Mouse (Mus musculus) urinary bladder, postnatal 4 days (tissue): ENCODE measurements around the gene Pla2g12b.
"Not testable (repeated sequence)": the region's sequence is repeated elsewhere in the genome, so short reads cannot be mapped to it uniquely, and the experiment has no call there.

Source experiments
- DNase-seq, 2 experiments: peaks; one replicate each; pipeline ENCODE4 v3.0.0; 2021 to 2022; ENCODE audit warnings: low spot score in 2 of 2

The Pla2g12b gene

GRCm38 (mm10) chr10:59402899-59403792 is at the start of gene Pla2g12b:
Pla2g12b (plus strand) TSS chr10:59403660.
- no peak for DNase-seq

DNA sequence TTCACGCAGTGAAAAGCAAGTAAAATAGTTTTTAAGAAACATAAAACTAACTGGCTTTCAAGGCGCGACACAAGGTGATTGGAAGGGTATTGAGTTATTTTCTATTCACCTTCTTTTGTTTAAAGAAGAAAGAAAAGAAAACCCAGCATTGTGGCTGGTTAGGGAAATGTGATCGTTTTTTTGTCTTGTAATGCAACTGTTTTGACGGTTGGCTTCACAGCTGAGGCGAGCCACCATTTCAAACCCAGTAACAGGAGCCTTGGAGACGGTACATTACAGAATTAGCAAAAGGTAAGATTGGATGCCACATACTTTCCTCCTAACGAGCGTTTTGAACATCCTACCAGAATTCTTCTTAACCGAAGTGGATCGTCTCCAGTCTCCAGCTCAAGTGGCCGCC is 49.3 kb upstream of the Pla2g12b start:
- DNase-seq, result no peak

DNA sequence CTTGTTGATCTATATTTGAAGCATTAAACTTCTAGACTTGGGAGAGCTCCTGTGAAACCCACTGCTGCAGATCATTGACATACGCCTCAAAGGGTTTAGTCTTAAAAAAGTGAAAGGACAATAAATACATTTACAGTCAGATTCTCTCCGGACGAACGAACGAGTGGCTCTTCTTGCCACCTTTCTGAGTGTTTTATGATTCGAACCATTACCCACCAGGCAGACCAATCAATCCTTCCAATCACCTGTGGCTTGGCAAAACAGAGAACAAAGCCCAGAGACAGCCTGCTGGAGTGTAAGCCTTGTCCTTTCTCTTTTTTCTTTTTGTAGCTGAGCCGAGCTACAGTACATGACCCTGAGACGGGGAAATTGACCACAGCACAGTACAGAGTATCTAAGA is 48.4 kb upstream of the Pla2g12b start:
- no peak for DNase-seq

- no peak for DNase-seq
These were observed 44.7 kb upstream of the Pla2g12b start for GRCm38 (mm10) chr10:59358744-59359143.

DNA sequence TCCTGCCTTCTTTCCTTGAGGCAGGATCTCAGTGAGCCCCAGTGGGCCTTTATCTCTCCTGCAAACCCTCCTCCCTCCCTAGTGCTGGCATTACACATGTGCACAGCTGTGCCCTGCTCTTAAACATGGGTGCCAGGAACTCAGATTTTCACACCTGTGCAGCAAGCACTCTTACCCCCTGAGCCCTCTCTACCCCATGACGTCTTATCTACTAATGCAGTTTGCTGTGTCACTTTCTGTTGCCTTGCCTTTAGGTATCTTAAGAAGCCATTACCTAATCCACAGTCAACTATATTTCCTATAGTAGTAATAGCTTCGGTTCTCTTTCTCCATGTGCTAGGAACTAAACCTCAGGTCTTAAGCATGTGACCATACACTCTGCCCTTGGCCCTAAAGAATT is 40.3 kb upstream of the Pla2g12b start:
- no peak for DNase-seq

DNA sequence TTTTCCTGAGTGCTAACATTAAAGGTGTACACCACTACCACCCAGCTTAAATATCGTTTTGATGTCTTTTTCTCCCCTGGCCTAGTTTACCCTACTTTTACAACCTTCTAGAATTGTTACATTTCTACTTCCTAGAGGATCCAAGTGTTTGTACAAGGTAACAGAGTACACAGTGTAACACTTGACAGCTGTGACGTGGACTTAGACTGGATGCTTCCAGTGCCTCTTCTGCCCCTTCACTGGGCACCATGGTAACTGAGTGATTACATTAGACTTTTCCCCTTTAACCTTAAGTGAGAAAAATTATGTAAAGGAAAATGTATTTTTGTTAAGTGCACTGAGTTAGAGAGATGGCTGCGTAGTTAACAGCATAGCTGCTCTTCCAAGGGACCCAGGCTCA is 38.9 kb upstream of the Pla2g12b start:
- no peak for DNase-seq

DNA sequence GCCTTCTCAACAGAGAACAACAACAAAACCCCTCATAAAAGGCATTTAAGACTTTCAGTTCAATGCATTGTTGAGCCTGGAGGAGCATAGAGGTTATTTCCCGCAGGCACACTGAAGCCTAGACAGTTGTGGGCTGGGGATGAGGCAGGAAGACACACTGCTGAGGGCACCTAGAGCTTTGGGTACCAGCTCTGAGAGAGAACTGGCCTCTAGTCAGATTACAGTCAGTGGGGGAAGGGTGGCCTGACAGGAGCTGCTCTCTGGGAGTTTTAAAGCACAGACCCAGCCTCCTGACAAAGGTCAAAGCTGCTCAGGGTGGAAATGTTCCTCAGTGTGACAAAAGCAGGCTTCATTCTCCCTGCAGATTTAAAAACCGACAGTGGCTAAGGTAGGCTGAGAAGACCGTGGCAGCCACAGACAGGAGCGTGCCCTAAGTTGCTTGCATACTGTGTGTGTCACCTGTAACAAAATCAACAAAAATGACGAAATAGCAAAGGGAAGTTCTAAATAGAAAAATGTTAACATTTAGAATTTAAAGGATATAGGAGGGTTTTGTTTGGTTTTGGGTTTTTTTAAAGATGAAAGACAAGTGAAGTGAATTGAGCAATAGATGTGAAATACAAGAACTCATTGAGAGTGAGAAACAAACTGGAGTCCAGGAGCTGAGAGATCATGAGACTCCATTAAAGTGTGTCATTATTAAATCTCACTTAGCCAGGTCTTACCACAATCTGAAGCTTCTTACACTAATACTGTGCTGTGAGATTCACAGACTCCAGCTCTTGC is 37.5 kb upstream of the Pla2g12b start:
- DNase-seq, result no peak

- no peak for DNase-seq
These were observed 36.7 kb upstream of the Pla2g12b start for GRCm38 (mm10) chr10:59366746-59367145.

GRCm38 (mm10) chr10:59367206-59367605 is 36.3 kb upstream of the Pla2g12b start:
- no peak for DNase-seq

GRCm38 (mm10) chr10:59368729-59369128 is 34.7 kb upstream of the Pla2g12b start:
- DNase-seq, result no peak

DNA sequence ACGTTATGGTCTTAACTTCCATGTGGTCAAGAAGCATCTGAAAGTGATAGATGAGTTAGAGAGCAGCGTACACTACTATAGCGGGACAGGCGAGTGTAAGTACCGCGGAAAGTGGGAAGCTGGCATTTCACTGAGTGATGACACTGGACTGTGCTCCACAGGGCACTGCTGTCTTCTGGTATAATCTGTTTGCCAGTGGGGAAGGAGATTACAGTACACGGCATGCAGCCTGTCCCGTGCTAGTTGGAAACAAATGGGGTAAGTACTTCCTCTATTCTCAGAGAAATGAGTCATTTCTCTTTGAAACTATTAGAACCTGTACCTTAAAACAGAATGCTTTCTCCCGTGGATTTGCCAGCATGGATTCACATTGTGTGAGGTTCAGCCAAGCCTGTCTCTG is 34.0 kb upstream of the Pla2g12b start:
- DNase-seq, result no peak

DNA sequence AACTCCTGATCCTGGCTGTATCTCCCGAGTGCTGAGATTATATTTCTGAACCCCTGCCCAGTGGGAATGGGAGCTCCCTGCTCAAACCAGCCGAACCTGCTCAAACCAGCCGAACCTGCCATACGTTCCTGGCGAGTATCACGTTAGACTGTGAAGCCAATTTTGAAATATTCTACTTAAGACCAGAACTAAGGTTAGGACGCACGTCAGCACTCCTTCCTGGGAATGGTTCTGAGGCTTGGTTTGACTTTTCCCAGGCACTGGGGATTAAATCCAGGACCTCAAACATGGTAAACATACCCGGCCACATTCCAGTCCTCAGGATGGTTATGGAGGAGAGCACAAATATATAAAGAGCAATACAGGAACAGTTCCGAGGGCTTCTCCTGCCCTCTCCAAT is 25.6 kb upstream of the Pla2g12b start:
- no peak for DNase-seq

GRCm38 (mm10) chr10:59378728-59379127 is 24.7 kb upstream of the Pla2g12b start:
- no peak for DNase-seq

GRCm38 (mm10) chr10:59379927-59380326 is 23.5 kb upstream of the Pla2g12b start:
- no peak for DNase-seq

GRCm38 (mm10) chr10:59380411-59380821 is 23.0 kb upstream of the Pla2g12b start:
- DNase-seq, result no peak

DNA sequence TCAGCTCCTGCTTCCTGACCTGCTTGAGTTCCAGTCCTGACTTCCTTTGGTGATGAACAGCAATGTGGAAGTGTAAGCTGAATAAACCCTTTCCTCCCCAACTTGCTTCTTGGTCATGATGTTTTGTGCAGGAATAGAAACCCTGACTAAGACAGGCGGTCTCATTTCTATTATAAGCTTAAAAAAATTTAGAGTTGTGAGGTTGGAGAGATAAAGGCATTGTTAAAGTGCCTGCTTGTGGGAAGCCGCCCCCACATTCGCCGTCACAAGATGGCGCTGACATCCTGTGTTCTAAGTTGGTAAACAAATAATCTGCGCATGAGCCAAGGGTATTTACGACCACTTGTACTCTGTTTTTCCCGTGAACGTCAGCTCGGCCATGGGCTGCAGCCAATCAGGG is 21.9 kb upstream of the Pla2g12b start:
- not testable (repeated sequence) for DNase-seq

GRCm38 (mm10) chr10:59386951-59387350 is 16.5 kb upstream of the Pla2g12b start:
- DNase-seq, result no peak

GRCm38 (mm10) chr10:59389652-59390051 is 13.8 kb upstream of the Pla2g12b start:
- no peak for DNase-seq

- DNase-seq, result no peak
These were observed 11.6 kb upstream of the Pla2g12b start for GRCm38 (mm10) chr10:59391907-59392306.

GRCm38 (mm10) chr10:59395461-59395860 is 8.0 kb upstream of the Pla2g12b start, which contains the start of gene Gm10273:
Gm10273 (plus strand) TSS chr10:59395632.
- not testable (repeated sequence) for DNase-seq

- DNase-seq, result no peak
These were observed 311 bp downstream of the Pla2g12b start for GRCm38 (mm10) chr10:59403793-59404149.

- DNase-seq, result no peak
These were observed 5.0 kb downstream of the Pla2g12b start for GRCm38 (mm10) chr10:59408499-59408898.

DNA sequence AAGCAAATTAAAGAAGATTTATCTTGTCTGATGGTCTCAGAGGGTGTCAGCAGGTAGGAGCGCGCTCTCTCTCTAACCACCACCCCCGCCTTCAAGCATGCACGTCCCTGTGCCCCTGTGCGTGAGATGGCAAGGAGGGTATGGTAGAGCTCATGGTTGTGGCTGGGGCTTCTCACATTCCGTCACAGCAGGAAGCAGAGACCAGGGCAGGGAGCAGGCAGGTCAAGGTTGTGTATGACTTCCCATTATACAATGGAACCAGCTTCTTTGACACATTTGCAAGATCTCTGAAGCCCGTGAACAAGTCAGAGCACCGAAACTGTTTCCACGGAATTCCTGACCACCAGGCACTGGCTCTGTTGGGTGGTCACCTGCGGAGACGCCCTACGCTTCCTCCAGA is 6.8 kb downstream of the Pla2g12b start:
- DNase-seq, result no peak
